Mouse (Mus musculus): Measurements from ENCODE around the gene Slc25a22. TPM values are rescaled to one million over a fixed set of nuclear protein-coding genes. Genes with fewer than 3 reads are reported as not detected.

Gene Slc25a22
- total RNA-seq (2021), result 100 to 1,000 TPM; 366 to 390 TPM
- long read RNA-seq, experiment 1, full-length matches to known transcripts, result 188 of 305 reads
- long read RNA-seq, experiment 1, partial matches to known transcripts, result 36 of 305 reads
- long read RNA-seq, experiment 1, other reads (novel, unspliced or antisense), result 81 of 305 reads
- long read RNA-seq, experiment 2, full-length matches to known transcripts, result 226 of 368 reads
- long read RNA-seq, experiment 2, partial matches to known transcripts, result 54 of 368 reads
- long read RNA-seq, experiment 2, other reads (novel, unspliced or antisense), result 88 of 368 reads

- DNase-seq (ENCODE audit: low spot score in 2 of 2), result peak; percentile 76 to 92
These were observed at the start of gene Slc25a22 for GRCm38 (mm10) chr7:141437178-141438120. TSS of gene Slc25a22 (minus strand) at chr7:141437892.

- no peak for DNase-seq (ENCODE audit: low spot score in 2 of 2)
These were observed 49.4 kb upstream of the Slc25a22 start for GRCm38 (mm10) chr7:141487141-141487540.

DNA sequence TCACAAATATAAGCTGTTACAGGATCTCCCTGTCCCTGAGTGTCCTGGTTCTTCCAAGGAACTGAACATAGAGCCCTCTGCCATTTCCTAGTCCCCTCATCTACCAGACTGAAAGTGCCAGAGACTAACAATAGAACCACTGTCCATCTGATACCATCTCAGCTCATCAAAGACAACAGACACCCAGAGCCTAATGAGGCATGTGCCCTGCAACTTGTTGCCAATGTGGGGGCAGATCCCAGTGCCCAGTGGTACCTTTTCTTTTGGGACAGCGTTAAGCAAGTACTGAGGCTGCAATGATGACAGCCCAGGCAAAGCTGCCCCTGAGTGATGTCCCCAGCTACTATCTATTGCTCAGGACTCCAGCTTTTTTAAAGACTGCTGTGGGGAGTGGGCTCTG lies 48.5 kb upstream of the Slc25a22 start:
- no peak for DNase-seq (ENCODE audit: low spot score in 2 of 2)

- no peak for DNase-seq (ENCODE audit: low spot score in 2 of 2)
These were observed 47.9 kb upstream of the Slc25a22 start for GRCm38 (mm10) chr7:141485606-141486005.

DNA sequence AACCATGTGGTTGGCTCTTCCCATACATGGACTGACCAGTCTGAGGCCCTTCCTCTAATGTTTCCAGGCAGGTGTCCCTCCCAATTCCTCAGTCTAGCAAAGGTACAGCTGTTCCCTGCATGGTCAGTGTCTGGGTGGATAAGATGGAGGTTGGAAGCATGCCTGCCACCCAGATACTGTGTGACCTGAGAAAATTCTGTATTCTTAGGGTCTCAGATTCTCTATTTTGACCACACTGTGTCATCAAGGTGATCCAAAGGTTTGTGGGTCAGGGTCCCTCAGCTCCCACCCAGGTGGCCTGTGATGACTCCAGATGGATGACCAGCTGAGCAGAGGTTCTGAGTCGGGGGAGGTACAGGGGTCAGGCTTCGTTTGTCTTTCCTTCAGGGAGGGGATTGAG lies 47.5 kb upstream of the Slc25a22 start:
- DNase-seq (ENCODE audit: low spot score in 2 of 2), result no peak

GRCm38 (mm10) chr7:141484186-141485120 lies 46.8 kb upstream of the Slc25a22 start:
- no peak for DNase-seq (ENCODE audit: low spot score in 2 of 2)

- no peak for DNase-seq (ENCODE audit: low spot score in 2 of 2)
These were observed 45.5 kb upstream of the Slc25a22 start for GRCm38 (mm10) chr7:141483114-141483653.

GRCm38 (mm10) chr7:141482531-141483024 lies 44.9 kb upstream of the Slc25a22 start:
- no peak for DNase-seq (ENCODE audit: low spot score in 2 of 2)

DNA sequence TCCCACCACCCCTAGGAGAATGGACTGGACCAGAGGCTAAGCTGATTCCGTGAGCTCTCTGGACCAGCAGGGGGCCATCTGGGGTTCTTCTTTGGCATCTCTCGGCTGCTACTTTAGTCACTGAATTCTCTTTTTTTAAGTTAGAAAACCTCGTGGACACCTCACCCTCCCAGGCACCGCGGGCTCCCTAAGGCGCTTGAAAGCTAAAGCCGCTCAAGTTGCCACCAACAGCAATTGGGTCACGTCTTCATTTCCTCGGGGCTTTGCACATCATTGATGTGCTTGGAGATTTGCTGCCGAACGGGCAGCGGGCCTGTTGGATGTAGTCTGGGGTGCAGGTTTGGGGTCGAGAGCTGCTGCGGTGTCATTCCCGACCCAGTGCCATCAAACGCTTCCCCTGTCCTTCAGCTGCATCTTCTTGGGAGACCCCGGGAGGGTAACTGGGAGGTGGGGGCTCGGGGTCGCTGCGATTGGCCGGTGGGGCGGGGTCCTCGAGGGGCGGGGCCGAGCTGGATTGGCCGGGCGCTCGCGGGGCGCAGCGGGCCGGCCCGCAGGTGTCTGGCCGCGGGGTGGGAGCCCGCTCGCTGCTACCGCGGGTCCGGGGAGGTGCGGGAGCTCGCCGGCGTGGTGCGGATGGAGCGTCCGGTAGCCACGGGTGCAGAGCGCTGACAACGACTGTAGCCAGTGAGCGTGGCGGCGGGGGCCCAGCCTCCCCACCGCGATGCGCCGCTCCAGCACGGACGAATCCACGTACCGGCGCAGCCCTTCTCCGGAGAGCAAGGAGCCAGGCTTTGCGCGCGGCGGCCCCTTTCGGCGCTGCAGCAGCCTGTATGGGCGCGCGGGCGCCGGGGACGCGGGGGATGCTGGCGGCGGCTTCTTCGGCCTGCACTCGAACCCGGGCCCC lies 44.1 kb upstream of the Slc25a22 start:
- DNase-seq (ENCODE audit: low spot score in 2 of 2), result no peak

DNA sequence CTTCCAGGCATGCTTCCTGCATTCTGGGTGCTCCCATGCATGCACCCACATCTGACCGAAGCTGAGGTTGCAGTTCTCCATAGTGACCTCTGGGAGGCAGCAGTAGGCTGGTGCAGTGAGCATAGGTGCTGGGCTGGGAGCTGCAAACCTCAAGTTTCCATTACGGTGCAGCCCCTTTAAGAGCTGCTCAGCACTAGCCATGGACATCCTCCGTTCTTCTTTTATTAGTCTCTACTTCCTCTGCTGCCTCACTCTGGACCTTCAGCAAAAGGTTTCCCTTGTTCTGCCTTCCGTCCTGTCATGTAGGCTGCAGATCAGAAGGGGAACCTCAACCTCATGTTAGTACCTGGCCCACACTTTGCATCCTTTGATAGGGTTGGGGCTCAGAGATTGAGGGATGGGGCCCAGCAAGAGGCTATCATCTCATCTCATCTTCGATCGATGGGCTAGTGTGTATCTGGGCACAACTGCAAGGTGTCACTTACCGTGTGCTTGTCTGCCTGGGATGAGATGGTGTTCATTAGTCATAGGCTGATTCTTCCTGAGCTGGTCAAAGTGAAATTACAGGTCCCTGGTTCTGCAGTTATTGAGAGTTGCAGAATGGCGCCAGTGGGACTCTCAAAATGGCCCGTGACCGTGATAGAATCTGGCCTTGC lies 43.3 kb upstream of the Slc25a22 start:
- DNase-seq (ENCODE audit: low spot score in 2 of 2), result peak; percentile 72 to 78

DNA sequence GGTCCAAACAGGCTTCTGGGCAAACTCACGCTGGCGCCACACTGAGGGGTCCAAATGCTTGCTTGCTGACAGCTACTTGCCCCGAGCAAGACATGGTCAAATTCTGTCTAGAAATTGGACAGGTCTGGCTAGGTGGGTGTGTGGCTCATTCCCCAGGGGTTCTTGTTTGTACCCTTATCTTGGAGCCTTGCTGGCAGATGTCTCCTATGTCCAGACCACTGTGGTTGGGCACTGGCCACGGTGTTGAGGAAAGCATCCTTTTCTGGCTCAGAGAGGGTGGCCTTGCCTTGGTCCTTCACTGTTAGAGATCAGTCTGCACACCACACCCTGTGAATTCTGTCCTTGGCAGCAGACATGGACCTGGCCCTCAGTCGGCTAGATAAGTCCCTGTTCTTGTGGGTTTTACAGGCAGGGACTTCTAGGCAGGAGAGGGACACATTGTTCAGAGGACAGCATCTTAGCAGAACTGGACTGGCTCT lies 40.6 kb upstream of the Slc25a22 start:
- no peak for DNase-seq (ENCODE audit: low spot score in 2 of 2)

- DNase-seq (ENCODE audit: low spot score in 2 of 2), result no peak
These were observed 40.0 kb upstream of the Slc25a22 start for GRCm38 (mm10) chr7:141477578-141478269.

DNA sequence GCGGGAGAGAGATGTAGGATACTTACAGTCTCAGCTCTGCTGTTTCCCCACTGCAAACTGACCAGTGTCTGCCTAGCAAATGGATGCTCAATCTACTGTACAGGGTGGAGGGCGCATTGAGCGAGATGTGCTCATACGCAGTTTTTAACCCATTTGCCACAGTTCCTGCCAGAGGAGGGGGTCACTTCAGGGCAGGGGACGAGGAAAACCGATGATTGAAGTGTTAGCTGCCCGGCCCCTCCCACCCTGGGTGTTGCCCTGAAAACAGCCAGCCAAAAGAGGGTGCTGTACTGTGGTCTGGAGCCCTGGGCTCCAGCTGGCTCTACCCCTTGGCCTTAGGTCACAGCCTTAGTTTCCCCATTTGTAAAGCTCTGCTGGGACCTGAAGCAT lies 39.3 kb upstream of the Slc25a22 start:
- no peak for DNase-seq (ENCODE audit: low spot score in 2 of 2)

- no peak for DNase-seq (ENCODE audit: low spot score in 2 of 2)
These were observed 38.7 kb upstream of the Slc25a22 start for GRCm38 (mm10) chr7:141476226-141476980.

GRCm38 (mm10) chr7:141475805-141476158 lies 38.1 kb upstream of the Slc25a22 start:
- DNase-seq (ENCODE audit: low spot score in 2 of 2), result no peak

DNA sequence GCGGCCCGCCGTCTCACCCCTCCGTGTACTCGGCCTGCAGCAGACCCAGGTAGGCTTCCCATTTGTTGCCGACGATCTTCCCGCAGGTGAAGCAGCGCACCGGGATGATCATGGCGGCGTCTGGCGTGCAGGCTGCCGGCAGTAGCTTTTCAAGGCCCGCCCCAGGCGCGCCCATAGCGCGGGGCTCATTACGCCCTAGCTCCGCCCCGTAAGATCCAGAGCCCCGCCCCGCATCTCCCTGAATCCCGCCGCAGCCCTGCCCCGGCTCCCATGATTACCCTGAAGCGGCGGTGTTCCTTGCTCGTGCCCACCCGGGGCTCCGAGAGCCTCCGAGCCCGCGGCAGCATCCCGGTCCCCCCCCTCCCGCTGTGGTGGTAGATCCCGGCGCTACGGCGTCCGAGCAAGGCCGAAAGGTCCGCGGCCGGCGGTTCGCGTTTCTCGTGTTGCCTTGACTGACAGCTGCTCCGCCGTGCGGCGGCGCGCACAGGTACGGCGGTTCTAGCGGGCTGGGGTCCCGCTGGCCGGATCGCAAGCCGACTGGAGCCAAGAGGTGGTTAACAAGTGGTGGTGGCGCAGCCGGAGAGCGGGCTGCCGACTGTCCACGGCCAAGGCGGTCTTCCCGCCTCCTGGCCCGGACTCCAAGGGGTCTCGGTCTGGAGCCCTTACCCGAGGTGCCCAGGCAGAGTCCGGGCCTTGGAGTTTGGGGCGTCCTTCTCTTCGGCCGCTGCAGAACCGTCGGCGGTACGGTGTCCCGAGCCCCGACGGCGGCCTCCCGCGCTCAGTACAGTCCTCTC lies 37.5 kb upstream of the Slc25a22 start, which contains the start of the genes Polr2l and Tspan4:
TSS of gene Polr2l (minus strand) at position 122 of the 794 bp plus-strand sequence.
TSS of gene Tspan4 (plus strand) at position 230 of the 794 bp plus-strand sequence.
- DNase-seq (ENCODE audit: low spot score in 2 of 2), result peak; percentile 82 to 92

- DNase-seq (ENCODE audit: low spot score in 2 of 2), result no peak
These were observed 36.5 kb upstream of the Slc25a22 start for GRCm38 (mm10) chr7:141474160-141474559.

All from layer of hippocampus, postnatal 14 days (tissue).